Mouse (Mus musculus): ENCODE data around the gene Scube3.

GRCm38 (mm10) chr17:28170460-28171305 lies 28.7 kb downstream of the Scube3 start:
- TF ChIP-seq CTCF (IDR thresholded peaks at IDR 0.05; ENCODE audit: extremely low read depth, insufficient read depth, insufficient read length, insufficient replicate concordance) (no peak), POLR2A (IDR thresholded peaks at IDR 0.05; ENCODE audit: low read depth, low read length) (no peak)
